Mouse (Mus musculus) hindlimb bud, embryonic 11.5 days (tissue): Measurements from ENCODE around the gene Acsl5.

ENCODE experiments used
- DNase-seq: peaks from one replicate; pipeline ENCODE4 v3.0.0-alpha.2; 2012; ENCODE audit warnings: low read depth, low spot score; ENCODE audit errors: extremely low spot score

Gene Acsl5

GRCm38 (mm10) chr19:55322604-55323003, 70.9 kb downstream of the Acsl5 start:
- no peak for DNase-seq

GRCm38 (mm10) chr19:55327510-55327909, 75.8 kb downstream of the Acsl5 start:
- no peak for DNase-seq

DNA sequence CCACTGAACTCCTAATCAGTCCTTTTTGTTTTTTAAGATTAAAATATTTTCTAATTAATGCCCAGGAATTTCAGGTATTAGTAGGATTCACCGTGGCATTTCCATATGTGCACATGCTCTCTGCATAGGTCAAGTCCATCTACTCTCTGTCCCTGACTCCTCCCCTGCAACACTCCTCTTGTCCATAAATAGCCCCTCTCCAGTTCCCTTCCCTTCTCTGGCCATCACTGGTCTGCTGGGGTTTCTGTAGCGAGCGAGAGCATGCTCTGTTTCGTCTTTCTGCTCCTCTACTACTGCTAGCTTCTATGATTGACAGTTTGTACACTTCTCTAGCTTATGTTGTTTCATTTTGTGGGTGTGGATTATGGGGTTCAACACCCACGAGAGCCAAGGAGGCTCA, 80.0 kb downstream of the Acsl5 start:
- no peak for DNase-seq

DNA sequence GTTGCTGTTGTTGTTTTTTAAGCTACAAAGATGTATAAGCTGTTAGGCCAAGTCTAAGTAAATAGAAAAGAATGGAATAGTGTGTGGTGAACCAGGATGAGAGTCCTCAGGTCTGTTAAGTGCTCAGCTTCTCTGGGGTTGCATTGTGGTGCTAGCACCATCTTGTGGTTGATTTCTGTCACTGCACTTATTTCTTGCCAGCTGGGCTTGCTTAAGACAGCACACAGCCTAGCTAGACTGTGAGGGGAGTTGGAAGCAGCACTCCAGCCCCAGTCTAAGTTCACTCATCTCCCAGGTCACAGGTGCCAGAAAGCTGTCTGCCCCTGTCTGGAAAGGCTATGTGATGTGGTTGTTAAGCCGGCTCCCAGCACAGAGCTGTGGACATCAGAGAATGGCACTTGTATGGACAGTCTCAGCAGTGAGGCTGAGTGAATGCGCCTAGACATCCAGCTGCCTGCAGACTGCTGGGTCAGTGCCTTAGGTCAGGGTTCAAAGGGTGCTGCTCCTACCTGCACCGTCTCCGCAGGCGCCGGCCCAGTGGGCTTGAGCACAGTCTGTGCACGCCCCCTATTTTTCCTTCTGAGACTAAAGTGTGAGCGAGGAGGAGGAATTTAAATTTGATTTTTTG, 81.0 kb downstream of the Acsl5 start:
- peak; percentile 84 for DNase-seq

DNA sequence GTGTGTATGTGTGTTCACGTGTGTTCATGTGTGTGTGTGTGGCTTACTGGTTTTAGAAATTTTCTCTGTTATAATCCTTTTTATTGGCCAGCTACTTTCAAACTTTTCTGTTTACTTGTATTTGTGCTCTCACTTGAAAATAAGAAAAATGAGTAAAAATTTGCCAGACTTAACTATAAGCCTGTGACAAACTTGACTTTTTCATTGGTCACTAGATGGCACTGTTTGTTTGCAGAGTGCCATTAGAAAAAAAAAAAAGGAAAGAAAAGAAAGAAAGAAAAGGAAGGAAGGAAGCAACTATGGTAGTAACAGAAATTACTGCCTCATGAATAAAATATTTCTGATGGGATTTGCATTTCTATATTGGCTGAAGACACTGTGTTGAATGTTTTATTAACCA, 84.1 kb downstream of the Acsl5 start:
- no peak for DNase-seq

DNA sequence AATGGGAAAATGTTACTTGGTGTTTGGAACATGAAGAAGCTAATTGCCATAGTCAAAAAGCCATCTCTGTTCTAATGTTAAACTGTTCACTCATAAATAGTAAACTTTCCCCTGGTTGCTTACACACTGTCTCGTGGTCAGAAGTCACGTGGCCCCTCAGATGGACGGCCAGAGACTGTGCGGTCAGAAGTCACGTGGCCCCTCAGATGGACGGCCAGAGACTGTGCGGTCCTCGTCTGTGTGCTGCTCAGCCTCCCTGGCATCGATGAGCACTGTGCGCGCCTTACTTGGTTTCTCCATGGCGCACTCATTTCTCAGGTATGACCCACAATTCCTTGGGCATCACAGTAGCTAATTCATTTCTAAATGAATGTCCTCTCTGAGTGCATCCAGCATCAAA, 84.7 kb downstream of the Acsl5 start:
- no peak for DNase-seq

- no peak for DNase-seq
Measured at GRCm38 (mm10) chr19:55337066-55337465, 85.3 kb downstream of the Acsl5 start.

DNA sequence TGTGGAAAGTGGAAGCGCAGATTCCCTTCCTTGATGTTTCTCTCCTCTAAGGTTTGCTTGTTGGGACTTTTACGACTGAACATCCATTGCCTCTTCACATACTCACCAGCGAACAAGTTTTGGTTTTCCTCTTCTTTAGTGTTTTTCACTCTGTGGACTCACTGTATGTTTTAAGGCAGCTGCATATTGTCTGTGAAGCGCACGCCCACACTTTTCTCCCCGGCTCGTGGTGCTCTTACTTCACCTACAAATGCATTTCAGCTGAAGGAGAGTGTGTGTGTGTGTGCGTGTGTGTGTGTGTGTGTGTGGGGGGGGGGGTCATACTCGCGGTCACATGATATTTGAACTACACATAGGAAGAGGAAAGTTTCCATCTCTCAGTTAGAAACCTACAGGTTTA, 85.9 kb downstream of the Acsl5 start:
- DNase-seq = no peak

DNA sequence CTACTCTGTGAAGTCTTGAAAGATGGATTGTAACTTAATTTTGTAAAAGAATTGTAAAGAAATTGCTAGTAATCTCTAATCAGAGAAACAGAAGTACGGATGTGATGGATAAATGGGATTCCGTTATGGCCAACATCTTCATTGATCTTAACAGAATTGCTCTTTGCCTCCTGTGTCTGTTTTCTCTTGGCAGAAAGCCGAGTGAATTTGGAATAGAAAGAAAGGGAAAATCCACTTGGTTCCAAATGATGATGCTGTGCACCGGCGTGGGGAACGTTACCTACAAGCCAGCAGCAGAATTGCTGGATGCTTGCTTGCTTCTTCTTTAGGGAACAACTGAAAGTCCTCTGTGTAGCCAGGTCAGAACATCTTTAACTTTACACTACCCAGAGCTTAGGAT, 88.8 kb downstream of the Acsl5 start:
- DNase-seq = no peak

- DNase-seq = no peak
Measured at GRCm38 (mm10) chr19:55341377-55341776, 89.6 kb downstream of the Acsl5 start.

DNA sequence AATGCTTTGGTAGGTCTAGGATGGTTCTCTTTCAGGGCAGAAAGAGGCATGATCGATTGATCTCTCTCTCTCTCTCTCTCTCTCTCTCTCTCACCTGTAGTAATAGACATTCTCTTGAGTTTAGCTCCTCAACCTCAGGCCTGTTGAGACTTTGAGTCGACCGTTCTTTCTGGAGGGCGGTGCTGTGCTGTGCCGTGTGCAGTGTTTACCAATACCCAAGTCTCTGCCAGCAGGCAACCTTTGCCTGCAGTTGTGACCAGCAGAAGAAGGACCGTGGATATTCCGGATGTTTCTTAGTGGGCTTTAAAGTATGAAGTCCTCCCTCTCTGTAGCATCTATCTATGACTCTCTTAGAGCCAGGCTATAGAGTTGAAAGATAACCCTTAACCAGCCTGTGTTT, 90.7 kb downstream of the Acsl5 start:
- DNase-seq = no peak

GRCm38 (mm10) chr19:55343274-55343673, 91.5 kb downstream of the Acsl5 start:
- no peak for DNase-seq
